Mouse (Mus musculus): ENCODE results near the gene Ubtd2. TPM values are rescaled to one million over a fixed set of nuclear protein-coding genes. Genes with fewer than 3 reads are reported as not detected.
"Not testable (repeated sequence)": the region's sequence is repeated elsewhere in the genome, so short reads cannot be mapped to it uniquely, and the experiment has no call there.

The Ubtd2 gene
- polyA plus RNA-seq, 1 experiment from 2014 or later = 88.8 TPM

DNA sequence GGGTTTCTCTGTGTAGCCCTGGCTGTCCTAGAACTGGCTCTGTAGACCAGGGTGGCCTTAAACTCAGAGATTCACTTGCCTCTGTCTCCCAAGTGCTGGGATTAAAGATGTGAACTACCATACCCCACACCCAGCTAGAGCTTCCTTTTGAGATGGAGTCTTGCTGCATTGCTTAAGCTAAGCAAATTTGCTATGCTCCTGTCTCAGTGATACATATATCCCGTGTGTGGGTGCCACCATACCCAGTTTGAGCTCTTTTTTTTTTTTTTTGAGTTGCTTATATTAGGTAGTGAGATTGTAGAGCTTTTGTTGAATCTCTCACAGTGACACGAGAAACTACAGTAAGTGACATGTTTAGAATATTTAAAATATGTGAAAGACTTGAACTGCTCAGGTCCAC lies 40.1 kb downstream of the Ubtd2 start:
- Histone ChIP-seq H3K27ac (no peak overlapping the region), H3K36me3 (peaks cover 11% of the 10 kb centered on the region), H3K4me2 (no peak overlapping the region), H3K4me3 (replicated peaks) (no peak overlapping the region), H3K9ac (replicated peaks) (no peak overlapping the region), H3K9me3 (no peaks in the 10 kb centered on the region), H3K27me3 (no peaks in the 10 kb centered on the region), H3K4me1 (replicated peaks) (0 out of 2 replicates have a peak, but pooled peaks cover 8% of the 10 kb centered on the region)
- 81% methylated on average over 2 of the region's 2 CpGs for WGBS
- no peak for ATAC-seq (ENCODE audit: insufficient number of reproducible peaks, insufficient read depth, low FRiP score, low TSS enrichment, low read depth)

DNA sequence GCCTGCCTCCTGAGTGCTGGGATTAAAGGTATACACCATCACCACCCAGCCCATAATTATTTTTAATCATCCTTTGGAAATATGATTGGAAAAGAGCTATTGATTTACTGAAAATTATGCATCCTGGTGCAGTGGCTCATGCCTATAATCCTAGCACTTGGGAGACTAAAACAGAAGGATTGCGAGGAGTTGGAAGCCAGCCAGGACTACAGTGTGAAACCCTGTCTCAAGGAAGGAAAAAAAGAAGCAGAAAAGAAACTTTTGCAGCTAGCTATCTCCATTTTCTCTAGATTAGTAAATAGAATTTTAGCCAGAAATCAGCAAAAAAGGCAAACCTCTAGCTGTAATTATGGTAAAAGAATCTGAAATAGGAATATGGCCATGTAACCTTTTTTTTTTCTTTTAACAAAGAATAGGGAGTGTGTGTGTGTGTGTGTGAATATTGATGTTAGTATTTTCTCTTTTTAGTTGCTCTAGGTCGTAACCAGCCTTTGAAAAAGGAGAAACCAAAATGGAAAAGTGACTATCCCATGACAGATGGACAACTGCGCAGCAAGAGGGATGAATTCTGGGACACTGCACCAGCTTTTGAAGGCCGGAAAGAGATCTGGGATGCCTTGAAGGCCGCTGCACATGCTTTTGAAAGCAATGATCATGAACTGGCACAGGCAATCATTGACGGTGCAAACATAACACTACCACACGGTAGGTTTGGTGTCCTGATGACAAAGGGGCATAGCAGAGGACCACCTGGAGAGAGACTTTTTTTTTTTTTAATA lies 43.8 kb downstream of the Ubtd2 start:
- H3K27ac ChIP-seq = no peak overlapping the region
- no peak overlapping the region for H3K4me2 ChIP-seq
- no peak overlapping the region for H3K9ac ChIP-seq (replicated peaks)
- peaks cover 40% of the 10 kb centered on the region for H3K36me3 ChIP-seq
- WGBS = 91% methylated on average over 7 of the region's 7 CpGs
- 0 out of 2 replicates have a peak, but pooled peaks cover under 1% of the 10 kb centered on the region for H3K4me1 ChIP-seq (replicated peaks)
- no peak overlapping the region for H3K4me3 ChIP-seq (replicated peaks)
- H3K27me3 ChIP-seq = no peaks in the 10 kb centered on the region
- no peak for ATAC-seq (ENCODE audit: insufficient number of reproducible peaks, insufficient read depth, low FRiP score, low TSS enrichment, low read depth)
- H3K9me3 ChIP-seq = no peaks in the 10 kb centered on the region

DNA sequence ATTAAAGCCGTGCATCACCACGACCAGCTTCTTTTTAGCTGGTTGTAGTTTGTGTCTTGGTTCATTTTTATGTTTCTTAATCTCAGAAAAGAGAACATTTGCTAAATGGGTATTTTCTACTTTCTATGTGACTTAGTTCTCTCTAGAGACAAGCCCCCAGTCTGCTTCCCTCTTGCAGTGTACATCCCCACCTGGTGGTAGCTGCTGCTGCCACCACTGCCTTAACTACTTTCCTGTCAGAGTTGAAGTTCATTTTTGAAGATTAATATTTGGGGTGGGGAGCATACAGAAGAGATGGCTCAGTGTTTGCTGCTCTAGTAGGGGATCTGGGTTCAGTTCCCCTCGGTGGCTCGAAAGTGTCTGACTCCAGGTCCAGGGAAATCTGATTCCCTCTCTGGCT lies 44.8 kb downstream of the Ubtd2 start:
- no peak for ATAC-seq (ENCODE audit: insufficient number of reproducible peaks, insufficient read depth, low FRiP score, low TSS enrichment, low read depth)
- Histone ChIP-seq H3K27ac (no peak overlapping the region), H3K4me1 (replicated peaks) (no peaks in the 10 kb centered on the region), H3K36me3 (peaks cover 42% of the 10 kb centered on the region), H3K4me2 (no peak overlapping the region), H3K9ac (replicated peaks) (no peak overlapping the region), H3K27me3 (no peaks in the 10 kb centered on the region), H3K9me3 (no peaks in the 10 kb centered on the region), H3K4me3 (replicated peaks) (no peak overlapping the region)
- WGBS = 91% methylated on average over 4 of the region's 4 CpGs

DNA sequence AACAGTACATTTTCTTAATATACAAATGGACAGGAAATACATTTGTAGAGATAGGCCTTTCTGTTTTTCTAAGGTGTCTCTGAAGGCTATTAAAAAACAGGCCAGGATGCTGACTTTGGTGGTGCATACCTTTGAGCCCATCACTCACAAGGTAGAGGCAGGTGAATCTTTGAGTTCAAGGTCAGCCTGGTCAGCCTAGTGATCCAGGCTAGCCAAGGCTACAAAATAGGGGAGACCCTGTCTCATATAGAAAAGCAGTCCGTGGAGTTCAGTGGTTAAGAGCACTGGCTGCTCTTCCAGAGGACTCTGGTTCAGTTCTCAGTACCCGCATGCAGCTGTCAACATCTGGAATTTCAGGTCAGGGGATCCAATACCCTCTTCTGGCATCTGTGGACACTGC lies 48.5 kb downstream of the Ubtd2 start:
- H3K36me3 ChIP-seq = peaks cover 42% of the 10 kb centered on the region
- no peak for ATAC-seq (ENCODE audit: insufficient number of reproducible peaks, insufficient read depth, low FRiP score, low TSS enrichment, low read depth)
- H3K9me3 ChIP-seq = no peaks in the 10 kb centered on the region
- no peak overlapping the region for H3K4me3 ChIP-seq (replicated peaks)
- WGBS = 92% methylated on average over 2 of the region's 2 CpGs
- no peak overlapping the region for H3K9ac ChIP-seq (replicated peaks)
- no peak overlapping the region for H3K4me2 ChIP-seq
- no peaks in the 10 kb centered on the region for H3K4me1 ChIP-seq (replicated peaks)
- H3K27ac ChIP-seq = no peak overlapping the region
- H3K27me3 ChIP-seq = no peaks in the 10 kb centered on the region

DNA sequence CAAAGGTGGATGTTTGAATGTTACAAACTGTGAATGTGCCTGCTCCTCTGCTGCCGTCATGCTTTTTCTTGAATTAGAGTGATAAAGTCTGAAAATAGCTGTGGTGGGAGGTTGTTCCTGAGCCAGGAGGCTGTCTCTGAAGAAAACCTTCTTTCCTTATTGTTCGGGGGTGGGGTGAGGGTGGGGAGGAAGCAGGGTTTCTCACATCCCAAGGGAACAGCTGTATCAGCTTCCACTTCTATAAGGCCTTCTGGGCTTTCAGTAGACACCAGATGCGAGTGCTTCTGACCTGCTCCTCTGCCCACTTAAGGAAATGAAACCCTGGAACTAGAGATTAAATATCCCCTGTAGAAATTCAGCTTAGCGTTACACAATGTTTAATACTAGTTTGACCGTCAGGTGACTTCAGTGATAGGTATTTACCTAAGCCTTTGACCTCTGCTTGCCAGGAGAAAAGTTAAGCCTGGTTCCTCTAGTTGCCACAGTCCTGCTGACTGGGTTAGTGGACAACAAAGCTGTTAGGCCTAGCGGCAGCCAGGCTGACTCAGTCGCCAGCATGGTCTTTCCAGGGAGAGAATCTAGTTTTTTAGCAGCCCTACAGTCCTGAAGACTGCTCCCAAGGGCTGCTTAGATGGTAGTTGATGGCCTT lies 50.0 kb downstream of the Ubtd2 start:
- Histone ChIP-seq H3K4me2 (no peak overlapping the region), H3K9me3 (no peaks in the 10 kb centered on the region), H3K27ac (no peak overlapping the region), H3K9ac (replicated peaks) (no peak overlapping the region), H3K4me3 (replicated peaks) (no peak overlapping the region), H3K27me3 (no peaks in the 10 kb centered on the region), H3K36me3 (peaks cover 31% of the 10 kb centered on the region), H3K4me1 (replicated peaks) (no peaks in the 10 kb centered on the region)
- WGBS = 84% methylated on average over 7 of the region's 7 CpGs
- no peak for ATAC-seq (ENCODE audit: insufficient number of reproducible peaks, insufficient read depth, low FRiP score, low TSS enrichment, low read depth)

- no peak overlapping the region for H3K9ac ChIP-seq (replicated peaks)
- H3K4me1 ChIP-seq (replicated peaks) = no peaks in the 10 kb centered on the region
- ATAC-seq (ENCODE audit: insufficient number of reproducible peaks, insufficient read depth, low FRiP score, low TSS enrichment, low read depth) = no peak
- H3K4me3 ChIP-seq (replicated peaks) = no peak overlapping the region
- no peak overlapping the region for H3K4me2 ChIP-seq
- H3K27ac ChIP-seq = no peak overlapping the region
- peaks cover 14% of the 10 kb centered on the region for H3K36me3 ChIP-seq
- H3K27me3 ChIP-seq = no peaks in the 10 kb centered on the region
- 52% methylated on average over 1 of the region's 1 CpGs for WGBS
- H3K9me3 ChIP-seq = no peaks in the 10 kb centered on the region
Observed at GRCm38 (mm10) chr11:32510930-32511329, 55.8 kb downstream of the Ubtd2 start.

- H3K27me3 ChIP-seq; H3K4me3 ChIP-seq (replicated peaks); ATAC-seq (ENCODE audit: insufficient number of reproducible peaks, insufficient read depth, low FRiP score, low TSS enrichment, low read depth); H3K27ac ChIP-seq; H3K9ac ChIP-seq (replicated peaks); H3K9me3 ChIP-seq; H3K4me2 ChIP-seq; H3K4me1 ChIP-seq (replicated peaks): not testable (repeated sequence)
- 92% methylated on average over 5 of the region's 5 CpGs for WGBS
- peaks cover 48% of the 10 kb centered on the region for H3K36me3 ChIP-seq
Observed at GRCm38 (mm10) chr11:32514853-32515252, 59.7 kb downstream of the Ubtd2 start.

DNA sequence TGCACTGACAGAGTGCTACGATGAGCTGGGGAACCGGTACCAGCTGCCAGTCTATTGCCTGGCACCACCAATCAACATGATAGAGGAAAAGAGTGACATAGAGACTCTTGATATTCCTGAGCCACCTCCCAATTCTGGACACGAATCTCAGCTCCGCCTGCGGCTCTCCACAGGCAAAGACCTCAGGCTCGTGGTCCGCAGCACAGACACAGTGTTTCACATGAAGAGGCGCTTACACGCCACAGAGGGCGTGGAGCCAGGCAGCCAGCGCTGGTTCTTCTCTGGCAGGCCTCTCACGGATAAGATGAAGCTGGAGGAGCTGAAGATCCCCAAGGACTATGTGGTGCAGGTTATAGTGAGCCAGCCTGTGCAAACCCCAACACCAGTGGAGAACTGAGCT lies 60.9 kb downstream of the Ubtd2 start:
- H3K27me3 ChIP-seq = no peaks in the 10 kb centered on the region
- no peak for ATAC-seq (ENCODE audit: insufficient number of reproducible peaks, insufficient read depth, low FRiP score, low TSS enrichment, low read depth)
- H3K4me2 ChIP-seq = no peak overlapping the region
- H3K9ac ChIP-seq (replicated peaks) = no peak overlapping the region
- peaks cover 48% of the 10 kb centered on the region for H3K36me3 ChIP-seq
- WGBS = 90% methylated on average over 12 of the region's 12 CpGs
- no peak overlapping the region for H3K4me3 ChIP-seq (replicated peaks)
- H3K9me3 ChIP-seq = no peaks in the 10 kb centered on the region
- H3K4me1 ChIP-seq (replicated peaks) = no peaks in the 10 kb centered on the region
- no peak overlapping the region for H3K27ac ChIP-seq

- peak overlapping the region; percentile 50 for H3K27ac ChIP-seq
- no peaks in the 10 kb centered on the region for H3K9me3 ChIP-seq
- no peaks in the 10 kb centered on the region for H3K27me3 ChIP-seq
- no peak overlapping the region for H3K4me3 ChIP-seq (replicated peaks)
- H3K36me3 ChIP-seq = peaks cover 43% of the 10 kb centered on the region
- H3K4me2 ChIP-seq = no peak overlapping the region
- no peaks in the 10 kb centered on the region for H3K4me1 ChIP-seq (replicated peaks)
- WGBS = 86% methylated on average over 8 of the region's 8 CpGs
- ATAC-seq (ENCODE audit: insufficient number of reproducible peaks, insufficient read depth, low FRiP score, low TSS enrichment, low read depth) = no peak
- no peak overlapping the region for H3K9ac ChIP-seq (replicated peaks)
Observed at GRCm38 (mm10) chr11:32516916-32517712, 61.9 kb downstream of the Ubtd2 start.

- Histone ChIP-seq H3K9ac (replicated peaks) (no peak overlapping the region), H3K27me3 (no peaks in the 10 kb centered on the region), H3K4me1 (replicated peaks) (no peaks in the 10 kb centered on the region), H3K27ac (no peak overlapping the region), H3K9me3 (no peaks in the 10 kb centered on the region), H3K36me3 (peaks cover 43% of the 10 kb centered on the region), H3K4me3 (replicated peaks) (no peak overlapping the region), H3K4me2 (no peak overlapping the region)
- no peak for ATAC-seq (ENCODE audit: insufficient number of reproducible peaks, insufficient read depth, low FRiP score, low TSS enrichment, low read depth)
- 94% methylated on average over 4 of the region's 4 CpGs for WGBS
Observed at GRCm38 (mm10) chr11:32518770-32519169, 63.6 kb downstream of the Ubtd2 start.

DNA sequence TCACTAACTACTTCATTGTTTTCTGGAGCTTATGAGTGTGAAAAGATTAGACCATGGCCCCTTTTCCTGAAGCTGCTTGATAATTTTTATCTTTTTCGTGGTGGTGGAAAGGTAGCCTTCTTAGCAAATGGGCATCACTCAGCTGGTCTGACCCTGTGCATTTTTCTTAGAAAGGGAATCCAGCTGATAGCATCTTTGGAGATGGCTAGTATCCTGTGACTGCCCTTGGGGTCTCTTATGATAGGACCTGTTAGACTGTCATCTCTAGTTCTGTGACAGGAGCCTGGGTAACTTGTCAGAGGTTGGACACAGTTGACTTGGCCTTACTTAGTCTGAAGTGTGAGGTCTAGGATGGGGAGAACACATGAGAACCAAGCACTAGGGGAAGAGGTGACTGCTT lies 64.2 kb downstream of the Ubtd2 start:
- Histone ChIP-seq H3K4me2 (no peak overlapping the region), H3K27ac (no peak overlapping the region), H3K36me3 (peaks cover 48% of the 10 kb centered on the region), H3K4me3 (replicated peaks) (no peak overlapping the region), H3K9me3 (no peaks in the 10 kb centered on the region), H3K4me1 (replicated peaks) (no peaks in the 10 kb centered on the region), H3K27me3 (no peaks in the 10 kb centered on the region), H3K9ac (replicated peaks) (no peak overlapping the region)
- ATAC-seq (ENCODE audit: insufficient number of reproducible peaks, insufficient read depth, low FRiP score, low TSS enrichment, low read depth) = no peak
- WGBS = 90% methylated on average over 1 of the region's 1 CpGs
